Mouse (Mus musculus) myocyte (in vitro differentiated cells): ENCODE data around the gene Fam198b. TPM values are rescaled to one million over a fixed set of nuclear protein-coding genes. Genes with fewer than 3 reads are reported as not detected.
A peak's percentile ranks its signal among the peaks of the same experiment; 100 is the strongest.

ENCODE experiments used
- H3K27me3 ChIP-seq: one replicate; pipeline ENCODE4 v1.6.1; 2011; ENCODE audit not compliant: control insufficient read depth, insufficient read depth, insufficient read length
- H3K36me3 ChIP-seq: one replicate; pipeline ENCODE4 v1.6.1; 2011; ENCODE audit not compliant: control insufficient read depth, insufficient read depth
- H3K4me2 ChIP-seq: one replicate; pipeline ENCODE4 v1.6.1; 2011; ENCODE audit warnings: low read depth, control low read depth
- H3K4me3 ChIP-seq: one replicate; pipeline ENCODE4 v1.5.1; 2011; ENCODE audit warnings: mild to moderate bottlenecking, control low read depth, moderate library complexity
- H3K79me2 ChIP-seq: one replicate; pipeline ENCODE4 v1.6.1; 2011; ENCODE audit not compliant: control insufficient read depth, insufficient read depth
- H3ac ChIP-seq: one replicate; pipeline ENCODE4 v1.6.1; 2011; ENCODE audit not compliant: control insufficient read depth, insufficient read length
- CEBPB ChIP-seq: IDR thresholded peaks from 2 replicates; pipeline ENCODE4 v1.6.1; 2011; ENCODE audit warnings: mild to moderate bottlenecking, moderate library complexity; ENCODE audit not compliant: poor library complexity, insufficient read depth, severe bottlenecking
- E2F4 ChIP-seq: IDR thresholded peaks from one replicate; pipeline ENCODE4 v1.6.1; 2011; ENCODE audit warnings: mild to moderate bottlenecking, control low read depth, moderate library complexity; ENCODE audit not compliant: insufficient read depth
- MAX ChIP-seq: IDR thresholded peaks from one replicate; pipeline ENCODE4 v1.6.1; 2011; ENCODE audit warnings: low read depth, mild to moderate bottlenecking, control low read depth
- MYOG ChIP-seq, 3 experiments: IDR thresholded peaks; one replicate each; pipeline ENCODE4 v1.6.1; 2011; ENCODE audit warnings: control low read depth in 2 of 3, low read depth in 2 of 3, mild to moderate bottlenecking in 2 of 3; ENCODE audit not compliant: insufficient read length in 2 of 3, control insufficient read depth in 1 of 3, insufficient read depth in 1 of 3
- POLR2A ChIP-seq: IDR thresholded peaks from one replicate; pipeline ENCODE4 v1.6.1; 2011; ENCODE audit warnings: low read depth, mild to moderate bottlenecking, control low read depth, moderate library complexity; ENCODE audit not compliant: insufficient read length
- POLR2AphosphoS2 ChIP-seq: IDR thresholded peaks from one replicate; pipeline ENCODE4 v1.6.1; 2011; ENCODE audit warnings: low read depth, control low read depth; ENCODE audit not compliant: insufficient read length
- REST ChIP-seq: IDR thresholded peaks from one replicate; pipeline ENCODE4 v1.6.1; 2011; ENCODE audit warnings: mild to moderate bottlenecking, control low read depth, moderate library complexity; ENCODE audit not compliant: insufficient read depth, insufficient read length
- SRF ChIP-seq: IDR thresholded peaks from one replicate; pipeline ENCODE4 v1.6.1; 2011; ENCODE audit warnings: low read depth; ENCODE audit not compliant: control insufficient read depth, insufficient read length
- TCF12 ChIP-seq: IDR thresholded peaks from one replicate; pipeline ENCODE4 v1.6.1; 2011; ENCODE audit warnings: mild to moderate bottlenecking, control low read depth; ENCODE audit not compliant: poor library complexity, insufficient read depth, severe bottlenecking
- TCF3 ChIP-seq: IDR thresholded peaks from one replicate; pipeline ENCODE4 v1.6.1; 2011; ENCODE audit warnings: low read depth, control low read depth; ENCODE audit not compliant: insufficient read length
- USF1 ChIP-seq: IDR thresholded peaks from one replicate; pipeline ENCODE4 v1.6.1; 2011; ENCODE audit warnings: low read depth, mild to moderate bottlenecking, control low read depth, moderate library complexity
- polyA plus RNA-seq: library from polyadenylated mRNA; unstranded; fragments of >200 nt; fragmentation: generic; extraction: Trizol; gene quantifications from one replicate; pipeline ENCODE4 v1.2.1, GENCODE M21; 2012; ENCODE audit warnings: missing spikeins

The Fam198b gene
- polyA plus RNA-seq, 1 experiment: 1.8 TPM

DNA sequence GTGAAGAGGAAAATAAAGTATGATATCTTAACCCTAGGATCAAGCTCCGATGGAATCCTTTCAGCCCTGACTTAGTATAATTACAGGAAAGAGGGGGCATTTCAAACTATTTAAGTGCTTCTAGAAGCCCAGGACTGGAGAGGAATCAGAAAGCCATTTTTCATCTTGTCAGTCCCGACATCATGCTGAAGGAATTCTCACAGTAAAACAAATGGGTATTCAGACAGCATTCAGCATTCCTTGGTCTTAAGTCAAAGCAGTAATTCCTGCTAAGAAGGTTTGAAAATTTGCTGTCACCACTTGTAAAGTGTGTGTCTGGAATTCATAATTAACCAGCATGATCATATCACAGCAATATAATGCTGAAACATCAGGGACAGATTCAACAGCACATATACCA, 105.6 kb downstream of the Fam198b start:
- Histone ChIP-seq H3K36me3 (no peaks in the 10 kb centered on the region), H3K79me2 (no peaks in the 10 kb centered on the region), H3K4me2 (peak overlapping the region; percentile 46), H3K27me3 (no peaks in the 10 kb centered on the region), H3ac (no peak overlapping the region), H3K4me3 (no peak overlapping the region)
- TF ChIP-seq SRF: no peak
- no peak for TF ChIP-seq POLR2A
- TF ChIP-seq MYOG (IDR thresholded peaks at IDR 0.05; ENCODE audit: control insufficient read depth in 1 of 3, insufficient read depth in 1 of 3, insufficient read length in 2 of 3, low read depth in 2 of 3): no peak
- TF ChIP-seq USF1: no peak
- no peak for TF ChIP-seq TCF3
- no peak for TF ChIP-seq CEBPB
- TF ChIP-seq MAX: no peak
- no peak for TF ChIP-seq POLR2AphosphoS2
- no peak for TF ChIP-seq E2F4
- TF ChIP-seq REST: no peak

DNA sequence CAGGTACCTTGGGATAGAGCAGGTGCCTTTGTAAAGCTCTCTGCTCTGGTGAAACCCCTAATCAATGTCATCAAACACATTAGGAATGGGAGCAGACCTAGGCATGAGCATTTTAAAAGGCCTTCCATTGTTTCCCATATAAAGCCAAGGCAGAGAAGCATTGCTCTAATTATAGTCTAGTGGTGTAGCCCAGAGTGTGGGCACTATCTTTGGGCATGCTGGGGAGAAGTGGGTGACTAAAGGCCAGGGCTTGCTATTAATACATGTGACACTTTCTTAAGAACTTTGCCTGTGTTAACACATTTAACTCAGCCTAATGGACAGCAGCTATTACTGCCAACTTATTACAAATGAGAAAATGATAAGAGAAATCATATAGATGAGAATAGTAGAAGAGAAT, 106.1 kb downstream of the Fam198b start:
- Histone ChIP-seq H3K27me3 (no peaks in the 10 kb centered on the region), H3K79me2 (no peaks in the 10 kb centered on the region), H3K4me3 (no peak overlapping the region), H3K36me3 (no peaks in the 10 kb centered on the region), H3ac (no peak overlapping the region), H3K4me2 (peak overlapping the region; percentile 46)
- TF ChIP-seq USF1: no peak
- no peak for TF ChIP-seq MAX
- TF ChIP-seq MYOG (IDR thresholded peaks at IDR 0.05; ENCODE audit: control insufficient read depth in 1 of 3, insufficient read depth in 1 of 3, insufficient read length in 2 of 3, low read depth in 2 of 3): no peak
- peak; percentile 7 for TF ChIP-seq SRF
- no peak for TF ChIP-seq POLR2AphosphoS2

DNA sequence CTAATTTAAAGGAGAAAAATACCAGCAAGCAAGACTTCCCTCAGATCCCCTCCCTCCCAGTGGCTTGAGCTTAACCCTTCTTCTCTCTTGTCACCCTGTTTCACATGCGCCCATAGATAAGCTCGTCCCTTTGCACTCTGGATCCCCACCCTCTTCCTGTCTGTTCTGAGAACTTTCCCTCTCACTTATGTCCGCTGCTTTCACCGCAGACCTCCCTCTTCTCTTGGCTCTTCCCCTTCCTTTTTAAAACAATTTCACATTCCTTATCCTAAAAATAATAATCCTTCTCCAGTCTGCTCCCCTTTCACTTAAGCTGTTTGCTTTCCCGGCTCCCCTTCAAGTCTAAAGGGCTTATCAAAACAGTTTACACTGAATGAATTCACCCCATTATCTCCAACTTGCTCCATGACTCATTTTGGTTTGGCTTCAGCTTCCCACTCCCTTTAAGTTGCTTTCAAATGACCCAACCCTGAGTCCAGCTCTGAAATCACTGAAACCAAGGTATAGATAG, 109.8 kb downstream of the Fam198b start:
- no peak overlapping the region for H3ac ChIP-seq
- no peaks in the 10 kb centered on the region for H3K27me3 ChIP-seq
- H3K79me2 ChIP-seq: no peaks in the 10 kb centered on the region
- no peaks in the 10 kb centered on the region for H3K36me3 ChIP-seq
- H3K4me2 ChIP-seq: peak overlapping the region; percentile 72
- H3K4me3 ChIP-seq: no peak overlapping the region
- no peak for TF ChIP-seq MYOG (IDR thresholded peaks at IDR 0.05; ENCODE audit: control insufficient read depth in 1 of 3, insufficient read depth in 1 of 3, insufficient read length in 2 of 3, low read depth in 2 of 3)
- 0 out of 2 replicates have a peak, but pooled peaks have one; percentile 35 for TF ChIP-seq CEBPB
- TF ChIP-seq POLR2AphosphoS2: no peak
- no peak for TF ChIP-seq REST
- TF ChIP-seq SRF: no peak

DNA sequence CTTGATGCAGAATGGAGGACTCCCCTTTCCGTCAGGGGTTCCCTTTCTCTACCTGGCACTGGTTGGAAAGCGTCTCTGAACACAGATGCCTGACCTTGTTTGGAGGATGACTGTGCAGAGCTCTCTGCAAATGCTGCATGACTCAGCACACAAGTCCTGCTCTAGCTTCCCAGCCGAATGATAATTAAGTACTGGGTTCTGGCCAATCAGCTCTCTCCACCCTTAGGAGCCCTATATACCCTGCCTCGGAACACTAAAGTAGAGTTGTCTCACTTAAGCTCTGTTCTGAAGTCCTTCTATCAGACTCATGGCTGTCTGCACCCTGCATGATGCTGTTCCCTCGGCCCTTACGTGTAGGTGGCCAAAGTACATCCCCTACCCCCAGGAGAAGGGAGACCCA, 111.4 kb downstream of the Fam198b start:
- H3K27me3 ChIP-seq: no peaks in the 10 kb centered on the region
- H3K4me3 ChIP-seq: no peak overlapping the region
- H3K36me3 ChIP-seq: no peaks in the 10 kb centered on the region
- no peak for TF ChIP-seq MYOG (IDR thresholded peaks at IDR 0.05; ENCODE audit: control insufficient read depth in 1 of 3, insufficient read depth in 1 of 3, insufficient read length in 2 of 3, low read depth in 2 of 3)
- no peak for TF ChIP-seq REST
- TF ChIP-seq POLR2AphosphoS2: no peak
- TF ChIP-seq TCF12: no peak
- no peak for TF ChIP-seq CEBPB
- no peak for TF ChIP-seq USF1
- no peak for TF ChIP-seq SRF
- TF ChIP-seq TCF3: no peak
- no peak for TF ChIP-seq E2F4
- no peak for TF ChIP-seq POLR2A
- H3K4me2 ChIP-seq: no peak overlapping the region
- no peaks in the 10 kb centered on the region for H3K79me2 ChIP-seq
- no peak overlapping the region for H3ac ChIP-seq

Other genes starting within 250 kb of the Fam198b start
- gene Rxfp1, start 146.7 kb upstream of the Fam198b start, polyA plus RNA-seq: not detected
- gene Tmem144, start 31.8 kb upstream of the Fam198b start, polyA plus RNA-seq: 0.92 TPM